Mouse (Mus musculus) megakaryocyte-erythroid progenitor cell, adult 5-6 weeks (primary cell): ENCODE measurements around the gene Cfdp1. TPM values are rescaled to one million over a fixed set of nuclear protein-coding genes. Genes with fewer than 3 reads are reported as not detected.

Source experiments
- ATAC-seq: replicated peaks from 2 replicates; pipeline ENCODE4 v1.8.0; 2016; ENCODE audit warnings: mild to moderate bottlenecking, inconsistent platforms; ENCODE audit not compliant: severe bottlenecking, poor library complexity, low FRiP score, low TSS enrichment
- total RNA-seq, 2 experiments: library from RNA; stranded (forward) in 1 of 2; stranded (reverse) in 1 of 2; fragments of 200-1000, 215-1000 nt in 1 of 2; fragments of >200 nt in 1 of 2; fragmentation: Nextera tagmentation in 1 of 2; gene quantifications; 2 replicates each; pipeline ENCODE4 v1.2.3; 2014 to 2017

Gene Cfdp1
- total RNA-seq, 2 experiments from 2014 or later, result 214 to 339 TPM

- peak; percentile 48; the same call in 1 of the 2 replicates for ATAC-seq
These were observed 108.3 kb downstream of the Cfdp1 start for GRCm38 (mm10) chr8:111745591-111746418.

- no peak for ATAC-seq
These were observed 109.0 kb downstream of the Cfdp1 start for GRCm38 (mm10) chr8:111745086-111745485.

DNA sequence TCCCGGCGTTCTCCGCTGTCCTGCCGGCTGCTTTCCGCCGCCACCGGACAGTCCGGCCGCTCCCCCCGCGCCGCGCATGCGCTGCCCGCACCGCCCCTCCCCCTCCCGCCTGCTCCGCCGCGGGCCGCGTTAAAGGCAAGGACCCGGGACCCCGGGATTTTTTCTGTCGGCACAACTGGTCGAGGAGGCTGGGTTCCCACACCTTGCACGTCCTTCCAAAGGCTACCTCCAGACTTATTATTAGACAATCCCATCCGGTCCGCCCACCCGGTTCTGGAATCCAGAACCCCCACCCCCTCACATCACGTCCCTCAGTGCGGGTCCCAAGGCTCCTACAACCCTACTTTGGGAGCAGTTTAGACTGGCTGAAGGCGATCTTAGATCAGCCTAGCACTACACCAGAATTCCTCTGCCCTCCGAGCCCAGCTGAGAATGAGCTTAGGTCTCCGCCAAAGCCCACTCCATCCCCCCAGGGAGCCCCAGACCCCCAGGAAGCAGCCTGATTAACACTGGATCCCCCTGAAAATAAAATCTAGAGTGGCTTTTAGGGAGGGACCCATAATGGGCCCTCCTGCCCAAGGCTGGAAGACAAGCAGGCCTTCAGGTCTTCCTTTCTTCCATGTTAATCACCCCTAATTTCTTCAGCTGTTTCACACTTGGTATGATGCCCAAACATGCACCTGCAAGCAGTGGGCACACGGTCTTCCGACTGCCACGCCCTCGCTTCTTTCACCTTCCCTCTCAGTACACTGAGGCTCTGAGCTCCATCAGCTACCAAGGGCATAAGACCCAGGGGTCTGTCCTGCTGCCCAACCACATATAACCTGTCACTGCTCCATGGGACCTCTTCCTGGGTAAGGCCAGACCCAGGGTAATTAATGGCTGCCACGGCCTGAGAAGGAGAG lies 110.0 kb downstream of the Cfdp1 start, which contains the start of gene Bcar1:
Gene Bcar1, minus strand, starts transcription at position 18 of the 905 bp plus-strand sequence.
- ATAC-seq, result no peak

DNA sequence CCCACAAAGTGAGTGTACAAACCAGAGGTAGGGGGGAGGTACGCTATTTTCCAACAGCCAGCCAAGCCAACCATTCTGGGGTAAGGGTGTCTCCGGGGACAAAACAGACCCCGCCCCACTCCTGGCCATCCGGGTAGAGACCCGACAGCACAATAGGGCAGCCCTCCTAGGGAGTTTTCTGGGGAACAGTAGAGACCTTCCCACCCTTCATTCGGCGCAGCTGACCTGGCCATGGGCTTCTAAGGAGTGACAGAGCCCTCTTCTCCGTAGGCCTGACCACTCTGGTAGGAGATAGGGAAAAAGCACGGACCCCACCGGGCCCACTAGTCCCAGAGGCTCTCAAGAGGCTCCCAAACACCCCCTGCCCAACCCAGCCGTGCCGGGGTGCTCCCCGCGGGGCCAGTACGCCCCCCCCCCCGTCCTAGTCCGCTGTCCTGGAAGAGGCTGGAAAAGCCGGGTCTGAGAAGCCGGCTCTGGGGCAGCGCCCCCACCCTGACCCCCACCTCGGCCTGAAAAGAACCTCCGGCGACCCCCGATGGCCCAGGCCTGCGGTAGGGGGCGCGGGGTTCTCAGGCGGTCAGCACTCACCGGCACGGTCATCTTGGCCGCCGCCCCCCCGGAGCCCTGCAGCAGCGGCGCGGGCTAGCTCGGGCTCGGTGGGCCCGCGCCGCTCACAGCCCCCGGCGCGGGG lies 110.8 kb downstream of the Cfdp1 start:
- no peak for ATAC-seq

GRCm38 (mm10) chr8:111742261-111743037 lies 111.6 kb downstream of the Cfdp1 start:
- ATAC-seq, result no peak

- ATAC-seq, result no peak
These were observed 112.5 kb downstream of the Cfdp1 start for GRCm38 (mm10) chr8:111741556-111741955.

GRCm38 (mm10) chr8:111740994-111741393 lies 113.1 kb downstream of the Cfdp1 start:
- ATAC-seq, result no peak

- no peak for ATAC-seq
These were observed 113.8 kb downstream of the Cfdp1 start for GRCm38 (mm10) chr8:111740301-111740711.

GRCm38 (mm10) chr8:111739604-111740003 lies 114.5 kb downstream of the Cfdp1 start:
- no peak for ATAC-seq

DNA sequence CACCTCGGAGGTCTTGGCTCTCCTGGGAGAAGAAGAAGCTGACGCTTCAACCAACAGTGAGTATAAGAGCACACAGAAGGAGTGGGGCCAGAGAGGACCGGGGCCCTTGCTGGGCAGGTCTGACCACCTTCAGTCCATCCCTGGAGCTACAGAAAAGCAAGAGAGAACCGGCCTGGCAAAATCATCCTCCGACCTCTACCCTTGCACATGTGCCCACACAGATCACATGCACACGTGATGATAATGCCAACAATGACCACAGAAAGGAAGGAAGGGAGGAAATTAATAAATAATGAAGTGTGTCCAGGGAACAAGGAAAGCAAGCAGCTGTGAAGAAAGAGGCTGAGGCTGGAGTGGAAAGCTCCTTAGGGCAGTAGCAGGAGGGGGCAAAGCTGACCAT lies 115.2 kb downstream of the Cfdp1 start:
- no peak for ATAC-seq

- no peak for ATAC-seq
These were observed 117.8 kb downstream of the Cfdp1 start for GRCm38 (mm10) chr8:111736321-111736720.

GRCm38 (mm10) chr8:111735791-111736190 lies 118.3 kb downstream of the Cfdp1 start:
- ATAC-seq, result no peak

- no peak for ATAC-seq
These were observed 118.7 kb downstream of the Cfdp1 start for GRCm38 (mm10) chr8:111735335-111735761.

DNA sequence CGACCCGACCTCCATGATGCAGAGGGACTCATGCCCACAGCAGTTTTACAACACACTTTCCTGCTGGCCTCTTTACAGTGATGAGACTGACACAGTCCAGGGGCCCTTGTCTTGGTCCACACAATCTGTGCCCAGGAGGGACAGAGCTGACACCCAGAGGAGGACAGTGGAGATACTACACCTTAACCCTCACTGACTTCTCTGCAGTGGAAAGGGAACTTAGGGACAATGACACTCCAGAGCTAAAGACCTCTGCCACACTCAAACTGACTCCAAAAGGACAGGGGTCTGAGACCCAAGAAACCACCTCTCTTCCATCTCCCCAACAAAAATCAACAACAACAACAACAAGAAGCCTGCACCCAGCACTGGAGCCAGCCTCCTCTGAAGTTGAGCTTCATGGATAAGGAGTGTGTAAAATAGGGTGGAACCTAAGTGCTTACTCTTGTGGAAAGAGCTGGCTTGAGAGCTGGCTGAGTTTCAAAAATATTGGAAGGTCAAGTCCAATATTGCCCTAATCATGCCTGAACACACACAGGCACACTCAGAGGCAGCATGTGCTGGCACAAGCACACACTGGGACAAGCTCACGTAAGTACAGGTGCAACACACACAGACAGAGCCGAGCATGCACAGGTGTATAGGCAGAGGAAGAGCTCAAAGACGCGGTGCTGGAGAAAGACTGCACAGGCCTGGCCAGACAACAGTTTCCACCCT lies 119.7 kb downstream of the Cfdp1 start:
- no peak for ATAC-seq

DNA sequence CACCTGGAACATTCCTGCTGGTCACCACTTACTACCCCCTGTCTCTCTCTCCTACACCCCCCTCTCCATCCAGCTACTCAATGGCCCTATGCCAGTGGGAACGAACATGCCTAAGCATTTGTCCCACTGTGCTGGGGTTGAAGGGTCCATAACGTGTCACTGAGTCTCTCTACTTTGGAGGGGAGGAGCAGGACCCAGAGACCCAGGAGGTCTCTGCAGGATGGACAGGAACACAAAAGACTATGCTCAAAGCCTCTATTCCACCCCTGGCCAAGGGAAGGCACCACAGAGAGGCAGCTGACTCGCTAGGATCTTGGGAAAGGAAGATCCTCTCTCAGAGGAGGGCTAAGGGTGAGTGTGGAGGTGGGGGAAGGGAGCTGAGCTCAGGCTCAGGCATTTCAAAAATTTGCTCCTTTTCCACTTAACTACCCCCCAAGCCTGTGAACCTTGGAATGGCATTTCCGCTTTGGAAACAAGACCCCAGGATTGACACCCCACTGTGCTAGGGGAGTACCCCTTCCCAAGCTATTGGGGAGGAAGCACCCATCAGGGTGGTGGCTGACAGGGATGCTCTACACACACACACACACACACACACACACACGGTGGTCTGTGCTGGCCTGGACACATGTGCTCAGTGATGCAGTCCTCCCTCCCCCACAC lies 120.4 kb downstream of the Cfdp1 start:
- no peak for ATAC-seq

DNA sequence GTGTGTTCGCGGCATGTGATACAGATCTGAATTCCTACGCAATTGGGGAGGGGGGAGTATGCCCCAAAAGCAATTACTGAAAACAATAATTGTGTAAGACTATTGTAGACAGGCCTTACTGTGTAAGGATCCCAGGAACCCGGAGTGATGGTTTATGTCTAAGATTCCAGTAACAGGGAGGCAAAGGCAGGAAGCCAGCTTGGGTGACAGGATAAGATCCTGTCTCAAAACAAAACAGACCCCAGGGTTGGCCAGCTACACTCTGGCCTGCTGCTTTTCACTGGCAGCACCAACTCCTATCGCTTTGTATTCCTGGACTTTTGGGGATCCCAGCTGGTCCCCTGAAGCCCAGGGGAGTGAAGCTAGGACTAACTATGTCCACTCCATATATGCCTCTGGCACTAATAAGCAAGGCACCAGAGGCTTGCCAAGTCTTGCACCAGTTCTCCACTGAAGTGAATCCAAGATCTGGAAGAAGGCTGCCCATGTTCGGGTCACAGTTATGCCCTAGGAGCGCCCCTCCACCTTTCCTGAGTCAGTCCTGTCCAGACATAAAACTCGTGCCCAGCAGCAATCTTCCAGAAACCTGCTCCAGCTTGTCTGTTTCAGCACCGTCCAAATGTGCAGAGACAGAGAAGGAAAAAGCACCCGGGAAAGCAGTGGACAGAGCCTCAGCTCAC lies 121.5 kb downstream of the Cfdp1 start:
- ATAC-seq, result no peak

DNA sequence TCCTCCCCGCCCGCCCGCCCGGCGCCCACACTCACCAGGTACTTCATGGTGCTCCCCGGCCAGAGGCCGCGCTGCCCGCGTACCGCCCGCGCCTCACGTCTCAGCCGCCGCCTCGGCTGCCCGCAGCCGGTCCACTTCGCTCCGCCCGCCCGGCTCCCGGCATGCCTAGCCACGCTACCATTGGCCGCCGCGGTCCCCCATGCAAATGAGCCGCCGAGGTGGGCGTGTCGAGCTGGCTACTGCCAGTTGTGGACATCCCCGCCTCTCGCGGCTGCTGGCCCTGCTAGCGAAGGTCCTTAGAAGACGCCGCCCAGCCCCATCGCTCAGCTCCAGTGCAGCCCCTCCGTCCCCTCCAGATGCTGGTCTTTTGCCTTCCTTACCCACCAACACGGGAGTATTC lies 122.1 kb downstream of the Cfdp1 start:
- ATAC-seq, result peak; percentile 97
